Mouse (Mus musculus): ENCODE data around the gene Hectd3. TPM values are rescaled to one million over a fixed set of nuclear protein-coding genes. Genes with fewer than 3 reads are reported as not detected.

Hectd3 gene
- polyA plus RNA-seq (2015; fragmentation: Nextera tagmentation; extraction: Ambion mirVana), result 18.3 and 20.2 TPM in 2 replicates

DNA sequence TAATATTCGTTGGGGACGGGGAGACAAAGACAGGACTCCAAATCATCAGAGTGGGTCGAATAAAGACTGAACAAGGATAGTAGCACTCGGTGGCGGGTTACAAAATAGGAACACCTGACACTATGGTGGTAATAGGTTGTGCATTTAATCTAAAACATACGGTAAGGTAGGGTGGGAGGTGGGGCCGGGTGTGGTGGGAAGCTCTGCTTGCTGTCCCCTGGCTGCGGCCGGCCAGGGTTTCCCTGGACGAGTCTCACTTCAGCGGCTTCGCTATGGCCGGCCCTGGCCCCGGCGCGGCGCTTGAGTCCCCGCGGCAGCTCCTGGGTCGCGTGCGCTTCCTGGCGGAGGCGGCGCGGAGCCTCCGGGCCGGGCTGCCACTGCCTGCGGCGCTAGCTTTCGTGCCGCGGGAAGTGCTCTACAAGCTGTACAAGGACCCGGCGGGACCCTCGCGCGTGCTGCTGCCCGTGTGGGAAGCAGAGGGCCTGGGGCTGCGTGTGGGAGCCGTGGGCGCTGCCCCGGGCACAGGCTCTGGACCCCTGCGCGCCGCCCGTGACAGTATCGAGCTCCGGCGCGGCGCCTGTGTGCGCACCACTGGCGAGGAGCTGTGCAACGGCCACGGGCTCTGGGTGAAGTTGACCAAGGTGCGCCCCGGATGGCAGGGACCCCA is at the start of gene Hectd3:
Gene Hectd3 (plus strand): TSS at position 187 of the 667 bp plus-strand sequence.
- Histone ChIP-seq H3K4me3 (replicated peaks) (peak within 1 kb of the TSS; percentile 98), H3K4me1 (replicated peaks) (peaks cover 30% of the 10 kb centered on the region), H3K27me3 (no peaks in the 10 kb centered on the region), H3K9me3 (no peaks in the 10 kb centered on the region), H3K36me3 (peaks cover 27% of the 10 kb centered on the region), H3K27ac (peak within 1 kb of the TSS; percentile 87), H3K9ac (replicated peaks) (peak within 1 kb of the TSS; percentile 96), H3K4me2 (replicated peaks) (peak within 1 kb of the TSS; percentile 99)
- ATAC-seq, result peak; percentile 65
- under 1% methylated on average over 56 of the region's 58 CpGs for WGBS

DNA sequence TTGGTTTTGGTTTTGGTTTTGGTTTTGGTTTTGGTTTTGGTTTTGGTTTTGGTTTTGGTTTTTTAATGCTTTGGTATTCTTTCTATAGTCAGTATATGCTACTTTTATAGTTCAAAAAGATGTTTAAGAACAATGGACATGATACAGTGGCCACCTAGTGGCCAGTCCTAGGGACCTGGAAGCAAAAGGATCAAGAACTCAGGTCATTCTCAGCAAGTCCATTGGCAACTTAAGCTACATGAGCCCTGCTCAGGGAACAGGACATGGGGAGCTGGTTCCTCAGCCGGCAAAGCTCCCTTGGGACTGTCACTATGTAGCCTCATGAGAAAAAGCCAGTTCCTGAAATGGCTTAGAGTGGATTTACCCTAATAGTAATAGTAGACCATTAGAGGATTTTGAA is 43.5 kb upstream of the Hectd3 start:
- no peaks in the 10 kb centered on the region for H3K4me1 ChIP-seq (replicated peaks)
- peaks cover 6% of the 10 kb centered on the region; the same call in 1 of the 2 replicates for H3K36me3 ChIP-seq
- H3K27me3 ChIP-seq, result no peaks in the 10 kb centered on the region
- 48% methylated on average over 1 of the region's 1 CpGs for WGBS
- no peak overlapping the region for H3K27ac ChIP-seq
- H3K4me2 ChIP-seq (replicated peaks), result no peak overlapping the region
- H3K4me3 ChIP-seq (replicated peaks), result no peak overlapping the region
- H3K9ac ChIP-seq (replicated peaks), result no peak overlapping the region
- no peaks in the 10 kb centered on the region for H3K9me3 ChIP-seq
- ATAC-seq, result no peak

DNA sequence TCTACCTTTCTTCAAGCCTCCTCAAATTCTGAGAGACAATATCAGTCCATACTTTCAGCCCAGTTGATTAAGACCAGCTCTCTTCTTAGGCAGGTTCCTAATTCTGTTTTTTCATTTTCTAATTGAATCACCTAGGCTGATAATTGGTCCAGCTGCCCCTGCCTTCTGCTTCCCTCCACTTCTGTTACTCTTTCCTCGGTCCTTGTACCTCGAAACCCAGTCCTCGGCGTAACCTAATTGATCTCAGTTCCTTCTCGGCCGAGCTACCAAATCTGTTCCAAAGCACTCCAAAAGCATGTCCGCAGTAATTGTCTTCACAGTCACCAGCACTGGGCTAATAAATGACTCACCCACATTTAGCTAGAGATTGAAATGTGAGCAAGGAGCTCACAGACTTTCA is 40.2 kb upstream of the Hectd3 start:
- WGBS, result 92% methylated on average over 7 of the region's 7 CpGs
- Histone ChIP-seq H3K27ac (no peak overlapping the region), H3K4me3 (replicated peaks) (no peak overlapping the region), H3K9ac (replicated peaks) (no peak overlapping the region), H3K4me2 (replicated peaks) (no peak overlapping the region), H3K9me3 (no peaks in the 10 kb centered on the region), H3K27me3 (no peaks in the 10 kb centered on the region), H3K4me1 (replicated peaks) (no peaks in the 10 kb centered on the region), H3K36me3 (peaks cover 11% of the 10 kb centered on the region; the same call in 1 of the 2 replicates)
- no peak for ATAC-seq

DNA sequence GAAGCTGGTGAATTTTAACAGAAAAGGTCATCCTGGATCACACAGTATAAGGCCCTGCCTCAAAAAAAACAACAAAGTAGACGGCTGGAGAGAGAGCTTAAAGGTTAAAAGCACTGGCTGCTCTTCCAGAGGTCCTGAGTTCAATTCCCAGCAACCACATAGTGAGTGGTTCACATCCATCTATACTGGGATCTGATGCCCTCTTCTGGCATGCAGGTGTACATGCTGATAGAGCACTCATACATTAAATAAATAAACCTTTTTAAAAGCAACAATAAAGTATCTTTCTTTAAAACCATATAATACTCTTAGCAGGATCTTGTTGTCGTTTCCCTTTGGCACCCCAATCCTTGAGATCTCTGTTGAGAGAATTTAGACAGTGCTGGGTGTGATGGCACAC is 18.6 kb upstream of the Hectd3 start:
- Histone ChIP-seq H3K4me1 (replicated peaks) (no peaks in the 10 kb centered on the region), H3K4me2 (replicated peaks) (no peak overlapping the region), H3K4me3 (replicated peaks) (no peak overlapping the region), H3K27me3 (no peaks in the 10 kb centered on the region), H3K36me3 (peaks cover 74% of the 10 kb centered on the region), H3K27ac (no peak overlapping the region), H3K9me3 (no peaks in the 10 kb centered on the region), H3K9ac (replicated peaks) (no peak overlapping the region)
- 80% methylated on average over 2 of the region's 2 CpGs for WGBS
- no peak for ATAC-seq

DNA sequence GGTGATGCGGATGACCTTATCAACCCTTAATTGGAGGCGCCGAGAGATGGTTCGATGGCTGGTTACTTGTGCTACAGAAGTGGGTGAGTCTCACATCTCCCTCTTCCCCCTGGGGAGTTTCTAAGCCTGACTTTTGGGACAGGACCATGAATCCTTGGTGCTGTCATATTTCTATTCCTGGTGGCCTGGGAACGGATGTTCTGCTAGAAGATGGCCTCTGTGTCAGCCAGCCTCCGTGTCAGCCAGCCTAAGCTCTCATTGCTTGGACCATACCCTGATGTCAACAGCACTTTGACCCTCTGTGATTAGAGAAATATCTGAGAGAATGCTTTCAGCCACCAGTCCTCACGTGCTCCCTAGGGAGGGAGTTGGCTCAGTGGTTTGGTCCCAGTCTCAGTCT is 9.4 kb upstream of the Hectd3 start:
- Histone ChIP-seq H3K9me3 (no peaks in the 10 kb centered on the region), H3K4me1 (replicated peaks) (no peaks in the 10 kb centered on the region), H3K4me3 (replicated peaks) (no peak overlapping the region), H3K27ac (no peak overlapping the region), H3K36me3 (peaks cover 73% of the 10 kb centered on the region), H3K4me2 (replicated peaks) (no peak overlapping the region), H3K9ac (replicated peaks) (no peak overlapping the region), H3K27me3 (no peaks in the 10 kb centered on the region)
- 95% methylated on average over 7 of the region's 7 CpGs for WGBS
- no peak for ATAC-seq

DNA sequence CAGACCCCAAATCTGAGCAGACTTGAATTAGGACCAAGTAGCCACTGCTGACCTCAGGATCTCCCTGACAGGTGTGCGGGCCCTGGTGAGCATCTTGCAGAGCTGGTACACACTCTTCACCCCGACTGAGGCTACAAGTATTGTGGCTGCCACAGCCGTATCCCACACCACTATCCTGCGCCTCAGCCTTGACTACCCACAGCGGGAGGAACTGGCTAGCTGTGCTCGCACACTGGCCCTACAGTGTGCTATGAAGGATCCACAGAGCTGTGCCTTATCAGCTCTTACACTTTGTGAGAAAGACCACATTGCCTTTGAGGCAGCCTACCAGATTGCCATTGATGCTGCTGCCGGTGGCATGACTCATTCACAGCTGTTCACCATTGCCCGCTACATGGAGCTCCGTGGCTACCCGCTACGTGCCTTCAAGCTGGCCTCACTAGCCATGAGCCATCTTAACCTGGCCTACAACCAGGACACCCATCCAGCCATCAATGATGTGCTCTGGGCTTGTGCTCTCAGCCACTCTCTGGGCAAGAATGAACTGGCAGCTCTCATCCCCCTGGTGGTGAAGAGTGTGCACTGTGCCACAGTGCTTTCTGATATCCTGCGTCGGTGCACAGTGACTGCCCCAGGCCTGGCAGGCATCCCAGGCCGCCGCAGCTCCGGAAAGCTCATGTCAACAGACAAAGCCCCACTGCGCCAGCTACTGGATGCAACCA is 8.6 kb upstream of the Hectd3 start:
- 60% methylated on average over 17 of the region's 17 CpGs for WGBS
- Histone ChIP-seq H3K27me3 (no peaks in the 10 kb centered on the region), H3K36me3 (peaks cover 64% of the 10 kb centered on the region), H3K9ac (replicated peaks) (no peak overlapping the region), H3K4me2 (replicated peaks) (no peak overlapping the region), H3K4me3 (replicated peaks) (no peak overlapping the region), H3K4me1 (replicated peaks) (no peaks in the 10 kb centered on the region), H3K9me3 (no peaks in the 10 kb centered on the region), H3K27ac (no peak overlapping the region; the same call in 1 of the 2 replicates)
- peak; percentile 84 for ATAC-seq

DNA sequence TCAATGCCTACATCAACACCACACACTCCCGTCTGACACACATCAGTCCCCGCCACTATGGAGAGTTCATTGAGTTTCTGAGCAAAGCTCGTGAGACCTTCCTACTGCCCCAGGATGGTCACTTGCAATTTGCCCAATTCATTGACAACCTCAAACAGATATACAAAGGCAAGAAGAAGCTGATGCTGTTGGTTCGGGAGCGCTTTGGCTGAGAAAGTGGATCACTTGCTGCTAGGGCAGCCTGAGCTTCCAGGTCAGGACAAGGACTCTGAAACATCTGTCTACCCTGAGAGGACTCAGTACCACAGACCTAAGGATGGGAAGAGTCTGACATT is 8.0 kb upstream of the Hectd3 start:
- Histone ChIP-seq H3K4me1 (replicated peaks) (no peaks in the 10 kb centered on the region), H3K9ac (replicated peaks) (no peak overlapping the region), H3K9me3 (no peaks in the 10 kb centered on the region), H3K4me2 (replicated peaks) (no peak overlapping the region), H3K27me3 (no peaks in the 10 kb centered on the region), H3K36me3 (peaks cover 59% of the 10 kb centered on the region), H3K4me3 (replicated peaks) (no peak overlapping the region), H3K27ac (no peak overlapping the region)
- 77% methylated on average over 5 of the region's 5 CpGs for WGBS
- peak; percentile 2; the same call in 1 of the 2 replicates for ATAC-seq

DNA sequence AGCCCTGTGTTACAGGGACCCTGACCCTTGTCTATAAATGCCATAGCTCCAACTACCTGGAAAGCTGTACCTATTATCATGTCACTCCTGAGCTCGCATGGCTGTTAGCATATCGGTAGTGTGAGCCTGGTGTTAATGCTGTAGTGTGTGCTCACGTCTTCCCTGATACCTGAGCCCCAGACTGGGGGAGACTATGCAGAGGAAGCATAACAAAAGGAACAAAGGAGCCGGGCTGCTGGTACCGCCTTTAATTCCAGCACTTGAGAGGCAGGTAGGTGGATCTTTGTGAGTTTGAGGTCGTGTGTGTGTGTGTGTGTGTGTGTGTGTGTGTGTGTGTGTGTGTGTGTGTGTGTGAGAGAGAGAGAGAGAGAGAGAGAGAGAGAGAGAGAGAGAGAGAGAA is 5.4 kb upstream of the Hectd3 start:
- no peaks in the 10 kb centered on the region for H3K9me3 ChIP-seq
- H3K27me3 ChIP-seq, result no peaks in the 10 kb centered on the region
- no peak overlapping the region for H3K4me3 ChIP-seq (replicated peaks)
- no peak for ATAC-seq
- H3K27ac ChIP-seq, result no peak overlapping the region
- peaks cover 13% of the 10 kb centered on the region for H3K4me1 ChIP-seq (replicated peaks)
- 70% methylated on average over 6 of the region's 6 CpGs for WGBS
- no peak overlapping the region for H3K9ac ChIP-seq (replicated peaks)
- H3K36me3 ChIP-seq, result peaks cover 54% of the 10 kb centered on the region
- no peak overlapping the region for H3K4me2 ChIP-seq (replicated peaks)

DNA sequence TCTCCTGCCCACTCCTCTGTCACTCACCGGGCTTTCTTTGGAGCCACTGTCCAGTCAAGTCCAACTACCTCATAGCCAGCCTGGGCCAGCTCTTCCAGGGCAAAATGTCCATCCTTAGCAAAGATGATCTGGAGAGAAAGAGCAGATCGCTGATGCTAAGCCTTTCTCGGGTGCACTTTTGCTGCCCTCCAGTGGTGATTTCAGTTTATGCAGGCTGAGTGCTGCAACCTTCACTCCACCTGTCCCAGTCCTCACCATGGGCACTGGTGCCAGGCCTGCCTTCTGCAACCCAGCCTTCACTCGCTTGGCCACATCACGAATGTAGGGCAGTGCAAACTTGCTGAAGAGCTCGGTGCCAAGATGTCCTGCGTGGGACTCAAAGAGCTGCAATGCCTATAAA is 3.8 kb upstream of the Hectd3 start:
- 9% methylated on average over 7 of the region's 7 CpGs for WGBS
- H3K27ac ChIP-seq, result peak overlapping the region; percentile 45; the same call in 1 of the 2 replicates
- ATAC-seq, result no peak
- H3K9ac ChIP-seq (replicated peaks), result no peak overlapping the region
- peaks cover 26% of the 10 kb centered on the region for H3K4me1 ChIP-seq (replicated peaks)
- H3K27me3 ChIP-seq, result no peaks in the 10 kb centered on the region
- no peaks in the 10 kb centered on the region for H3K9me3 ChIP-seq
- H3K4me2 ChIP-seq (replicated peaks), result no peak overlapping the region
- H3K4me3 ChIP-seq (replicated peaks), result no peak overlapping the region
- peaks cover 38% of the 10 kb centered on the region for H3K36me3 ChIP-seq

DNA sequence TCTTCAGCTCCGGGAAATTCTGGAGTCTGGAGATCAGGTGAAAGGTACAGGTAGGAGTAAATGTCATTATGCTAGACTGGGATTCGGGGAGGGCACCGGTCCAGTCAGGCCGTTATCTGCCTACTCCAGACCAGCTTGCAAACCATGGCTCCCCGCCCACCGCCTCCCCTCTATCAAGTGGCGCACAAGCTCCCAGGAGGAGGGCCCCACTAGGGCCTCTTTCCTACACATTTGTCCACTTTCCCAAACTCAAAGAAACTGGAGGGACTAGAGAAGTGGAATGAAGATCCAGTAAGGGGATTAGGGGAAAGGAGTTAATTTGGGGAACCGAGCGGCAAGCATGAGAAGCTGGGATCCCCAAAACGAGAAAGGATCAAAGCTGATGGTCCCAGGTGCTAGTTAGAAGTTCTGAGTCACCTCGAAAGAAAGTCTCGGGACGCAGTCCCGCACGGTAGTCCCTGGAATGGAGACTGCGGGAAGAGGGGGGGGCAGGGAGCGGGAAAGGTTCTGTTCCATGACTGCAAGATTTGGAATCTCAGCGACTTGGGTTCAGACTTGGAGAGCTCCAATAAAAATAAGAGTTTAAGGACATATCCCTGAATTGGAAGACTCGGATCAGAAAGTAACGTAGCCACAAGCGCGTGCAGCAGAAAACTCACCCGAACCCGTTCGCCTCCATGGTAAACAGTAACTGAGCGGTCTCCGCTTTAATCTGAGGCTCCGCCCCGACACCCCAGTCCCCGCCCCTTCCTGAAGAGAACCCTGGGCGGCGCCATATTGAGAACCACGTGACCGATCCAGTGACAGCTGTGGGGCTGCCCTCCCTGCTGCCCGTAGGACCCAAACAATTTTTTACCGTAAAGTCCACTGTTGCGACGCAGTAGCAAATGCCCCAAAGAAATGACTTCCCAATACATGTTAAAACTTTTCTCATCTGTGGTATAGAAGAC is 1.2 kb upstream of the Hectd3 start, which contains the start of gene Urod:
Gene Urod (minus strand): TSS at position 742 of the 950 bp plus-strand sequence.
- Histone ChIP-seq H3K9me3 (no peaks in the 10 kb centered on the region), H3K4me2 (replicated peaks) (peak within 1 kb of the TSS; percentile 99), H3K4me3 (replicated peaks) (peak within 1 kb of the TSS; percentile 98), H3K9ac (replicated peaks) (peak within 1 kb of the TSS; percentile 96), H3K27me3 (no peaks in the 10 kb centered on the region), H3K36me3 (peaks cover 25% of the 10 kb centered on the region), H3K27ac (peak within 1 kb of the TSS; percentile 87), H3K4me1 (replicated peaks) (peaks cover 30% of the 10 kb centered on the region)
- WGBS, result 2% methylated on average over 38 of the region's 38 CpGs
- peak; percentile 87 for ATAC-seq

DNA sequence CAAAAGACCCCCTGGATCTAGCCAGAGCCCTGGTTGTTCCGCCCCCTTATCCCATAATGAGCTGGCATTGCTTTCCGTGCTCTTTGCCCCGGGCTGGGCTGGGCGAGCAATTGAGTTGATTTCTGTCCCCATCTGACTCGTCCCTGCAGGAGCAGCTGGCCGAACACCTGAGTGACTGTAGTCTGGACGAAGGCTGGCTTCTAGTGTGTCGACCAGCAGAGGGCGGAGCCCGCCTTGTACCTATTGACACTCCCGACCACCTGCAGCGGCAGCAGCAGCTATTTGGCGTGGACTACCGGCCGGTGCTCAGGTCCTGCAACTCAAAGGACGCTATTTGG is 650 bp downstream of the Hectd3 start:
- H3K9ac ChIP-seq (replicated peaks), result peak overlapping the region; percentile 96
- peaks cover 30% of the 10 kb centered on the region for H3K4me1 ChIP-seq (replicated peaks)
- peak; percentile 28 for ATAC-seq
- peak overlapping the region; percentile 98 for H3K4me3 ChIP-seq (replicated peaks)
- H3K36me3 ChIP-seq, result peaks cover 30% of the 10 kb centered on the region
- peak overlapping the region; percentile 87 for H3K27ac ChIP-seq
- WGBS, result 0% methylated on average over 16 of the region's 16 CpGs
- peak overlapping the region; percentile 99 for H3K4me2 ChIP-seq (replicated peaks)
- H3K27me3 ChIP-seq, result no peaks in the 10 kb centered on the region
- no peaks in the 10 kb centered on the region for H3K9me3 ChIP-seq

Measured in midbrain, embryonic 13.5 days (tissue).